In the genomic region with DNA sequence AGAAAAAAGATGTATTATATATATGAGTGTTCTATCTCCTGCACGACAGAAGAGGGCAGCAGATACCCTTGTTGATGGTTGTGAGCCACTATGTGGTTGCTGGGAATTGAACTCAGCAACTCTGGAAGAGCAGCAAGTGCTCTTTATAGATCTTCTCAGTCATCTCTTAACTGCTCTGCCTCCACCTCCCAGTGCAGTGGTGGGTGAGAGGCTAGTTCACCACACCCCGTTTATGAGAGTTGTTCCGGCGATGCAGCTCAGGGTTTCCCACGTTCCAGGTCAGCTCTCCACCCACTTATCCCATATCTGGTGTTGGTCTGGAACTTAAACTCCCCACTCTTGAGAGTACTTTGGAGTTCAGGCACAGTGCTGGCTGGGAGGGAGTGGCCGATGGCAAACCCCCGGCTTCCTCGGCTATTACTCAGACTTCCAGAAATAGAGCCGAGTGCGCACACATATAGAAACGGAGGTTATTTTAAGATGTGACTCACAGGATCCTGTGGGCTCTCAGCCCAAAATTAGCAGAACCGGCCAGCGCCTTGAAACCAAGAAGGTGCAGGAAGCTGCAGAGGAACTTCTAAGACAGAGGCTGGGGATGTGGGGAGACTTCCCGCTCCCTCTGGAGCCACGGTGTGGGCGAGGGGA, we compare ENCODE assay signal across 8 mouse cellular contexts. TPM values are rescaled to one million over a fixed set of nuclear protein-coding genes. Genes with fewer than 3 reads are reported as not detected.
DNase-seq lines count a peak whose midpoint lies in the region; ATAC-seq lines count a peak whose summit lies in the region.

No protein-coding gene starts in this region.

- DNase-seq in left cerebral cortex, adult 11 months (ENCODE audit: low spot score): peak; percentile 65
- no peak for DNase-seq in left cerebral cortex, postnatal 4 days
- DNase-seq in frontal cortex, postnatal 10 days (ENCODE audit: low spot score in 2 of 2): peak; percentile 49 to 54
- no peak for DNase-seq in hindbrain, embryonic 10.5 days (ENCODE audit: low spot score)
- peak; percentile 49 to 77 for DNase-seq in left cerebral cortex, postnatal 10 days (ENCODE audit: extremely low spot score in 1 of 2, low spot score in 2 of 2)
- peak; percentile 30 to 31 for DNase-seq in spleen, postnatal 36 days (ENCODE audit: low spot score in 2 of 2)

- H3K9me3 ChIP-seq in hindbrain, embryonic 10.5 days: no peaks in the 10 kb centered on the region

- H3K36me3 ChIP-seq in hindbrain, embryonic 10.5 days: no peaks in the 10 kb centered on the region

- WGBS in hindbrain, embryonic 10.5 days: 14% methylated on average over 16 of the region's 16 CpGs

- peak; percentile 48 for ATAC-seq in megakaryocyte, adult 5-6 weeks (ENCODE audit: poor library complexity, severe bottlenecking)

- H3K4me3 ChIP-seq in brown adipose tissue, adult 24 weeks (ENCODE audit: insufficient read depth, low read depth, low read length): peak overlapping the region; percentile 42
- peak overlapping the region; percentile 41 for H3K4me3 ChIP-seq in hindbrain, embryonic 10.5 days

- H3K4me1 ChIP-seq in brown adipose tissue, adult 24 weeks (ENCODE audit: control insufficient read depth, insufficient read depth, insufficient read length, low read length): peaks cover 6% of the 10 kb centered on the region
- peaks cover 29% of the 10 kb centered on the region for H3K4me1 ChIP-seq in hindbrain, embryonic 10.5 days (replicated peaks)

- intact Hi-C loops in left cerebral cortex, postnatal 4 days (cut with DNase I): no loop called here
- intact Hi-C loops in left cerebral cortex, postnatal 10 days (cut with DNase I): no loop called here

- peak overlapping the region; percentile 93 for H3K27ac ChIP-seq in brown adipose tissue, adult 24 weeks (replicated peaks; ENCODE audit: low read depth, low read length)
- H3K27ac ChIP-seq in hindbrain, embryonic 10.5 days: peak overlapping the region; percentile 23; the same call in 1 of the 2 replicates

- no peaks in the 10 kb centered on the region for H3K27me3 ChIP-seq in hindbrain, embryonic 10.5 days (ENCODE audit: insufficient read depth, poor library complexity, severe bottlenecking)

RNA-seq across cellular contexts. Expression of a gene that starts 3.7 kb away (rescaled TPM):
- total RNA-seq in left cerebral cortex, postnatal 4 days (2021): 10 to 100 TPM; 62.1 TPM
- 11.5 and 15.8 TPM in 2 replicates for polyA plus RNA-seq in brown adipose tissue, adult 24 weeks (2012; ENCODE audit: insufficient read depth, insufficient read length, missing spikeins)
- 20.3 and 22.8 TPM in 2 replicates for polyA plus RNA-seq in hindbrain, embryonic 10.5 days (2016; fragmentation: Nextera tagmentation; extraction: Ambion mirVana)
- 10 to 100 TPM; 59.1 to 60.1 TPM for total RNA-seq in left cerebral cortex, postnatal 10 days (2021)
- total RNA-seq in megakaryocyte, adult 5-6 weeks (2015): 19.5 and 23.0 TPM in 2 replicates
- total RNA-seq in megakaryocyte, adult 5-6 weeks (2017): 6.9 and 9.8 TPM in 2 replicates

RNA-seq across cellular contexts. Expression of a gene that starts 9.2 kb away (rescaled TPM):
- total RNA-seq in left cerebral cortex, postnatal 4 days (2021): 100 to 1,000 TPM; 142 to 145 TPM
- 35.0 and 40.9 TPM in 2 replicates for polyA plus RNA-seq in brown adipose tissue, adult 24 weeks (2012; ENCODE audit: insufficient read depth, insufficient read length, missing spikeins)
- polyA plus RNA-seq in hindbrain, embryonic 10.5 days (2016; fragmentation: Nextera tagmentation; extraction: Ambion mirVana): 59.9 and 65.8 TPM in 2 replicates
- total RNA-seq in left cerebral cortex, postnatal 10 days (2021): 100 to 1,000 TPM; 146 to 151 TPM
- 42.6 and 52.4 TPM in 2 replicates for total RNA-seq in megakaryocyte, adult 5-6 weeks (2015)
- 48.6 and 62.0 TPM in 2 replicates for total RNA-seq in megakaryocyte, adult 5-6 weeks (2017)

RNA-seq across cellular contexts. Expression of a gene that starts 46.7 kb away (rescaled TPM):
- total RNA-seq in left cerebral cortex, postnatal 4 days (2021): 10 to 100 TPM; 58.0 to 58.2 TPM
- polyA plus RNA-seq in brown adipose tissue, adult 24 weeks (2012; ENCODE audit: insufficient read depth, insufficient read length, missing spikeins): 12.1 and 15.3 TPM in 2 replicates
- polyA plus RNA-seq in hindbrain, embryonic 10.5 days (2016; fragmentation: Nextera tagmentation; extraction: Ambion mirVana): 109 and 119 TPM in 2 replicates
- total RNA-seq in left cerebral cortex, postnatal 10 days (2021): 10 to 100 TPM; 39.7 to 43.1 TPM
- 45.8 and 46.6 TPM in 2 replicates for total RNA-seq in megakaryocyte, adult 5-6 weeks (2015)
- total RNA-seq in megakaryocyte, adult 5-6 weeks (2017): 13.1 and 20.4 TPM in 2 replicates

RNA-seq across cellular contexts. Expression of a gene that starts 47.1 kb away (rescaled TPM):
- 10 to 100 TPM; 73.2 to 86.2 TPM for total RNA-seq in left cerebral cortex, postnatal 4 days (2021)
- 30.2 and 40.5 TPM in 2 replicates for polyA plus RNA-seq in brown adipose tissue, adult 24 weeks (2012; ENCODE audit: insufficient read depth, insufficient read length, missing spikeins)
- 189 and 192 TPM in 2 replicates for polyA plus RNA-seq in hindbrain, embryonic 10.5 days (2016; fragmentation: Nextera tagmentation; extraction: Ambion mirVana)
- total RNA-seq in left cerebral cortex, postnatal 10 days (2021): 10 to 100 TPM; 57.0 to 62.1 TPM
- total RNA-seq in megakaryocyte, adult 5-6 weeks (2015): 82.4 and 84.3 TPM in 2 replicates
- total RNA-seq in megakaryocyte, adult 5-6 weeks (2017): 35.5 and 43.5 TPM in 2 replicates

RNA-seq across cellular contexts. Expression of a gene that starts 49.3 kb away (rescaled TPM):
- 10 to 100 TPM; 46.3 to 53.6 TPM for total RNA-seq in left cerebral cortex, postnatal 4 days (2021)
- 2.5 and 5.0 TPM in 2 replicates for polyA plus RNA-seq in brown adipose tissue, adult 24 weeks (2012; ENCODE audit: insufficient read depth, insufficient read length, missing spikeins)
- polyA plus RNA-seq in hindbrain, embryonic 10.5 days (2016; fragmentation: Nextera tagmentation; extraction: Ambion mirVana): 13.7 and 18.7 TPM in 2 replicates
- 10 to 100 TPM; 56.3 to 63.5 TPM for total RNA-seq in left cerebral cortex, postnatal 10 days (2021)
- 11.3 and 14.2 TPM in 2 replicates for total RNA-seq in megakaryocyte, adult 5-6 weeks (2015)
- total RNA-seq in megakaryocyte, adult 5-6 weeks (2017): 4.4 and 6.6 TPM in 2 replicates

Comparison
In these comparisons a context has a peak if more than half of its experiments do, and no peak if none do; other contexts are left out.
1. DNase-seq: peak in left cerebral cortex, adult 11 months (single experiment), frontal cortex, postnatal 10 days (2 of 2), left cerebral cortex, postnatal 10 days (2 of 2) and spleen, postnatal 36 days (2 of 2); none in left cerebral cortex, postnatal 4 days (single experiment) and hindbrain, embryonic 10.5 days (single experiment).